Mouse (Mus musculus) embryo, embryonic 9.5 days (tissue): Measurements from ENCODE around the gene Cldn34b1.
"Not testable (repeated sequence)": the region's sequence is repeated elsewhere in the genome, so short reads cannot be mapped to it uniquely, and the experiment has no call there.

Experiments
- DNase-seq: peaks from one replicate; pipeline ENCODE4 v3.0.0-alpha.2; 2017; ENCODE audit errors: extremely low spot score

The Cldn34b1 gene

GRCm38 (mm10) chrX:154890167-154890566 lies at the start of gene Cldn34b1:
Cldn34b1 (minus strand) TSS chrX:154890267.
- not testable (repeated sequence) for DNase-seq

- DNase-seq: not testable (repeated sequence)
Measured at GRCm38 (mm10) chrX:154935887-154936286, 45.8 kb upstream of the Cldn34b1 start, which contains the start of gene Magea6. Magea6 (minus strand) TSS chrX:154935987.
